Mouse (Mus musculus) R1 (cell line): ENCODE data around the gene Zfp579.
"Not testable (repeated sequence)": the region's sequence is repeated elsewhere in the genome, so short reads cannot be mapped to it uniquely, and the experiment has no call there.

Experiments used
- DNase-seq: peaks from one replicate; pipeline ENCODE4 v3.0.0-alpha.2; 2018; ENCODE audit warnings: low read depth, low spot score

Gene Zfp579

DNA sequence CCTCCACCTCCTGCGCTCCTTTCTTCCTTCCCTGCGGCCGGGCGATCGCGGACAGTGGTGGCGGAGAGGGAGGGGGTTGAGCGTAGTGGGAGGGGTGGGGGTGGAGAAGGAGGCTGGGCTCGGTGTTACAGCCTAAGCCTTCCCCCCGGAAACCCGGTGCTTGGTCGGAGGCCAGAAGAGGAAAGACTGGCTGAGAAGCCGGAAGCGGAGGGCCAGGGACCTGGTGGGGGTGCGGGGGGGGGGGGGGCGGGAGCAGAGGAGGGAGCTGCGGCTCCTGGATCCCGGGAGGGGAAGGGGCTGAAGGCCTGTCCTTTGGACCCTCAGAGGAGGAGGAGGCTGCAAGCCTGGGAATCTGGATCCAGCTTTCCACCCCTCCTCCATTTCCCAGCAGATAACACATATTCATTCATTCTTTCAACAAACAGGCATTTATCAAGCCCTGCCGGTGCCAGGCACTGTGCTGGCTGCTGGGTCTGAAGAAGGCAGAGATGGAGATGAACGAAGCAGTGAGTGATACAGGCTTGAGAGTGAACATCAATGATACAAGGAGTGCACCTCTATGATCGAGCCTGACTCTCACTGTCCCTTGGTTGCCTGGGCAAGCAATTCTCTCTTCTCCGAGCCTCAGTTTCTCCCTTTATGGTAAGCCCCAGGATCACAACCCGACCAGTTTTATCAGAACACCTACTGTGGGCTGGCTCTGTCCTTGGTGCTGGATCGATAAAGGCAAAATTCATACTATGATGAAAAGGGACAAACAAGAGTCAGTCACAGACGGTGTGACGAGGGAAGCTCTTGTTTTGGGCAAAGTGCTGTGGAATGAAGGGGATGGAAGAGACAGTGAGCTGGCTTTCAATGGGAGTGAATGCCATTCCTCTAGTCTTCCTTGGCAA, at the start of gene Zfp579:
Zfp579 (minus strand) TSS at position 156 of the 893 bp plus-strand sequence.
- DNase-seq, result peak; percentile 92

DNA sequence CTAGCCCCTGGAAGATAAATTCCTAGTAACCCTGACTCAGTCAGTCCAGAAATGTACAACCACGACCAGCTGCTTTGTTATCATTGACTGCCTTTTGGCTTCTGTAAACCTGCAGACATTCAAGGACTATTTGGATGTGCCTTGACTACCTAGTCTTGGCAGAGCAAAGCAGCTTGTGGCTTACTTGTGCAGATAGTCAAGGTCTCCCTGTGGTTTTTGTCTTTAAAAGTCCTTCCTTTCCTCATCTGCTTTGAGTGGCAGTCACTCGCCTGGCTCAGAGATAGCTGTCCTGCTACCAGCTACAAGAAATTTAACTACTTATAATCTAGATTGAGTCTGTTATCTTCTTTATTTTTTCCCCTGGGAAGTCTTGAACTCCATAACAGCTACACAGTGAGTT, 49.0 kb upstream of the Zfp579 start:
- DNase-seq, result no peak

- peak; percentile 66 for DNase-seq
Observed at GRCm38 (mm10) chr7:5038940-5039339, 43.0 kb upstream of the Zfp579 start.

GRCm38 (mm10) chr7:5038109-5038732, 42.3 kb upstream of the Zfp579 start, which contains the start of gene Zfp784:
Gene Zfp784, minus strand, starts transcription at chr7:5038446.
- DNase-seq, result peak; percentile 94

DNA sequence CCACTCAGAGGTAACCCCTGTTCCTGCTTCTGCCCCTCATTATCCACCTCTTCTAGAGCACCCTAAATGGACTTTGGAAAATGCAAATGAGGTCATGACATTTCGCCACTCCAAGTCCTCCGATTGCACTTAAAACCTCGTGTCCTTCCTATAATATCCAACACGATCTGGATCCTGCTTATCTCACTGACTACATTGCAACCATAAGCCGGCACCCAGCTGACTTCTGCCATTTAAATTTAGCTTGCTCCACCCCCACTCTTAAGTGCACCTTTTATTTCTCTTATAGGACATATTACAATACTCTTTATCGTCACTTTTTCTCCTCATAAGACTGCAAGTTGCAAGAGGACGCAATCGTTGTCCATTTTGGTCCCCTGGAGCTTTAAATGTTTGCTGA, 41.5 kb upstream of the Zfp579 start:
- DNase-seq, result no peak

- DNase-seq, result no peak
Observed at GRCm38 (mm10) chr7:5037026-5037425, 41.1 kb upstream of the Zfp579 start.

DNA sequence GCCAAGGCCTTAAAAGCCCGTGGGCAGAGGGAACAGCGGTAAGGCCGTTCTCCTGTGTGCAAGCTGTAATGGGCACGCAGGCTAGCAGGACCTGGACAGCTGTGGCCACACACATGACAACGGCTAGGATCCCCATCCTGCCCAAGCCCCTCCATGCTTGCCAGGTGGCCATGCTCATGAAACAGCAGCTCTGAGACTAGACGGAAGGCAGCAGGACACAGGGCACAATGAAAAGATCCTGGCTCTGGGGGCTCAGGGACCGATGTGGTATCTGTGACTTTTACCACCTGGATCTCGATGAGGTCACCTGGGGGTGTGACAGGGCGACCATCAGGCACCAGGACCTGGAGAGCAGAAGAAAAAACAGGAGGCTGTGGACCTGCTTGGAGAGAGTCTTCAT, 40.2 kb upstream of the Zfp579 start:
- DNase-seq, result no peak

DNA sequence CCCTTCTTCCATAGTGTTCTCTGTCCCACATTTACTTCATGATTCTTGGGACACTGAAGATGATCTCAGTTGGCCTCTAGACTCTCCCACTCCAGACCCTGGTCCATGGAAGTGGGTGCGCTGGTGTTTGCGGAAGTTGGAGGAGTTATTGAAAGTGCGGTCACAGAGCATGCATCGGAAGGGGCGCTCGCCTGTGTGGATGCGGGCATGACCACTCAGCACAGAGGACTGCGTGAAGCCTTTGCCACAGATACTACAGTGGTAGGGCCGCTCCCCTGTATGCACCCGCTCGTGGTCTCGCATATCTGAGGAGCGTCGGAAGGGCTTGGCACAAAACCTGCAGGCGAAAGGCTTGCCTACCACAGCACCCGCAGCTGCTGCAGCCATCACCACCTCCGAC, 39.7 kb upstream of the Zfp579 start:
- DNase-seq, result no peak

- no peak for DNase-seq
Observed at GRCm38 (mm10) chr7:5033818-5034217, 37.9 kb upstream of the Zfp579 start, which contains the start of gene 4632433K11Rik. Gene 4632433K11Rik, plus strand, starts transcription at chr7:5034118.

- peak; percentile 64 for DNase-seq
Observed at GRCm38 (mm10) chr7:5031496-5031895, 35.5 kb upstream of the Zfp579 start.

DNA sequence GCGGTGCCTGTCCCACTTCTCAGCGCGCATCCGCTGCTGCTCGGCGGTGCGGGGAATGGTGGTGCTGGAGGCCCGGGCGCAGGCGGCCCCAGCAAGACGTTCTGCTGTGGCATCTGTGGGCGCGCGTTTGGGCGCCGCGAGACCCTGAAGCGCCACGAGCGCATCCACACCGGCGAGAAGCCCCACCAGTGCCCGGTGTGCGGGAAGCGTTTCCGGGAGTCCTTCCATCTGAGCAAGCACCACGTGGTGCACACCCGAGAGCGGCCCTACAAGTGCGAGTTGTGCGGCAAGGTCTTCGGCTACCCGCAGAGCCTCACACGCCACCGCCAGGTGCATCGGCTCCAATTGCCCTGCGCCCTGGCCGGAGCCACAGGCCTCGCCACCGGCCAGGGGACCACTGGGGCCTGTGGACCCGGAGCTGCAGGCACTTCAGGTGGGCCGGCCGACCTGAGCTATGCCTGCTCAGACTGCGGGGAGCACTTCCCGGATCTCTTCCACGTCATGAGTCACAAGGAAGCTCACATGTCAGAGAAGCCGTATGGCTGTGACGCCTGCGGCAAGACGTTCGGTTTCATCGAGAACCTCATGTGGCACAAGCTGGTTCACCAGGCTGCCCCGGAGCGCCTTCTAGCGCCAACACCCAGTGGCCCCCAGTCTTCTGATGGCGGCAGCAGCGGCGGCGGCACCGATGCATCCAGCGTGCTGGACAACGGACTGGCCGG, 34.8 kb upstream of the Zfp579 start:
- DNase-seq, result peak; percentile 82

GRCm38 (mm10) chr7:5029946-5030345, 34.0 kb upstream of the Zfp579 start:
- DNase-seq, result peak; percentile 79

- DNase-seq, result no peak
Observed at GRCm38 (mm10) chr7:5029543-5029942, 33.6 kb upstream of the Zfp579 start.

DNA sequence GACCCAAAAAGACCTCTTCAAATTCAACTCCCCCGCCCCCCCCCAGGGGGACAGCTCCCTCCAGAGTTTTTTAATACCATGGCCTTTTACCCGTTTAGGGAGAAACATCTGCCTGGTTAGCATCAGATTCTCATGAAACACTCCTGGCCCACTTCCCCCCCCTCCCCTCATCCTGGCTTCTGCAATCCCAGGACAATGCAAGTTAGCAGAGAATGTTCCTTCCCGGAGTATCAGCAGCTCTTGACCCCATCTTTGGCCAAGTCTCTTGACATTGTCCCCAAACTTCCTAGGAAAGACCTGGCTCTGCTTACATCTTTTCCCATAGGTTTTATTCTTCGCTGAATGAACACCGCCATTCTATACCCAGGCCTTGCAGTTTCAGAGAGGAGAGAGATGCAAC, 25.2 kb upstream of the Zfp579 start:
- DNase-seq, result no peak

GRCm38 (mm10) chr7:5020685-5021084, 24.7 kb upstream of the Zfp579 start:
- DNase-seq, result no peak

- peak; percentile 98 for DNase-seq
Observed at GRCm38 (mm10) chr7:5020000-5020681, 24.2 kb upstream of the Zfp579 start, which contains the start of the genes Zfp865 and Ccdc106. Gene Zfp865, plus strand, starts transcription at chr7:5020376. Gene Ccdc106, plus strand, starts transcription at chr7:5020553.

GRCm38 (mm10) chr7:5019576-5019975, 23.6 kb upstream of the Zfp579 start:
- not testable (repeated sequence) for DNase-seq

GRCm38 (mm10) chr7:5017931-5018330, 22.0 kb upstream of the Zfp579 start:
- DNase-seq, result no peak

DNA sequence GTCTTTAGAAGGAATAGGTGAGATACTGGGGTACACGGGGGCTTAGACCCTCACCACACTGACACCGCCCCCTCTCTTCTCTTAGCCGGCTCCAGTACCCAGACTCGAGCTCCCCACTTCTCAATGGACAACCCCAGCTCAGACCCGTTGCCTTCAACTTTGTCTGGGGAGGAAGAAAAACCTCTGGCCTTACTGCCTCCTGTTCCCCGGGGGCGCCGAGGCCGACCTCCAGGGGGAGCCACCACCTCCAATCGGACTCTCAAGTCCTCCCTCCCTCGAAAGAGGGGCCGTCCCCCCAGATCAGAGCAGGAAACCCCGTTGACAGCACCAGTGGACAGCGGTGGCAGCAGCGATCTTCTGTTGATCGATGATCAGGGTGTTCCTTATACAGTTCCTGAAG, 21.4 kb upstream of the Zfp579 start:
- DNase-seq, result peak; percentile 80

DNA sequence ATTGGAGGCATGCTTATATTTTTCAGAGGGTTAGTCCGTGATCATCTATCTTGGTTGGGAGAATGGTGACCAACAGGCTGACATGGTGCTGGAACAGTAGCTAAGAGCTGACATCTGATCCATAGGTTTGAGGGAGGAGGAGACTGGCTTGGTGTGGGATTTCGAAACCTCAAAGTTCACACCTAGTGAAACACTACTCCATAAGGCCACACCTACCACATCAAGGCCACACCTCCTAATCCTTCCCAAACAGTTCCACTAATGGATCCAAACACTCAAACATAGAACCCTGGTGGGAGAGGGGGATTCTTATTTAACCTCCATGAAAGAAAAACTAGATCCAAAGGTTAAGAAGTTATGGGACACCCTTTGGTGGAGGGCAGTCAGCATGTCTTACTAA, 21.0 kb upstream of the Zfp579 start:
- peak; percentile 62 for DNase-seq

DNA sequence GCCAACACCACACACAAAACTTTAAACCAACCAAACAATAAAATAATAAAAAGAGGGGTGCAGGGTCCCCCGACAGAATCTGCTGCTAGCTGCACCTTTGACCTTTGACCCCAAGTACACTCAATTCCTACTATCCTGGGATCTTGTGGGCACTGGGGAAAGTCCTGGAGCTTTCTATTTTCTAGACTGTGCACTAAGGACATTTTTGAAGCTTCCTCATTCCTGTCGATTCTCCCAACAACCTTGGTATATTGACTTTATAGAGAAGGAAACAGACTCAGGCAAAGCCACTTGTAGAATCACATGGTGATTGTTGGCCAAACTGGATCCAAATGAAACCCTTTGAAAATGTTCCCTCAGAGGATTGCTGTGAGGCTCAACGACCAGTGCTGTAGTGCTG, 20.1 kb upstream of the Zfp579 start:
- DNase-seq, result no peak
